Mouse (Mus musculus): Measurements from ENCODE around the gene Notch1.

- TF ChIP-seq CTCF (IDR thresholded peaks at IDR 0.05 in 2 of 3, conservative IDR thresholded peaks at IDR 0.05 in 1 of 3; ENCODE audit: control insufficient read depth in 1 of 3, insufficient read depth in 1 of 3, low read depth in 2 of 3, low read length in 3 of 3, poor library complexity in 1 of 3, severe bottlenecking in 1 of 3) (no peak), KAT2A (conservative IDR thresholded peaks at IDR 0.05; ENCODE audit: low read depth, low read length) (no peak), POLR2A (IDR thresholded peaks at IDR 0.05; ENCODE audit: control insufficient read depth in 1 of 2, insufficient read depth in 1 of 2, low read depth in 1 of 2, low read length in 2 of 2, poor library complexity in 1 of 2) (no peak), MAFK (IDR thresholded peaks at IDR 0.05; ENCODE audit: borderline replicate concordance, low read depth, low read length) (no peak), MAZ (IDR thresholded peaks at IDR 0.05; ENCODE audit: low read depth, low read length) (no peak), ZKSCAN1 (IDR thresholded peaks at IDR 0.05; ENCODE audit: low read depth, low read length) (no peak), USF2 (IDR thresholded peaks at IDR 0.05; ENCODE audit: borderline replicate concordance in 1 of 2, insufficient read depth in 1 of 2, low read depth in 1 of 2, low read length in 2 of 2) (no peak), ZC3H11A (IDR thresholded peaks at IDR 0.05; ENCODE audit: low read depth, low read length) (no peak), GATA1 (IDR thresholded peaks at IDR 0.05; ENCODE audit: low read depth, low read length) (no peak), NRF1 (IDR thresholded peaks at IDR 0.05; ENCODE audit: insufficient read depth, low read depth, low read length, poor library complexity, severe bottlenecking) (no peak)
Observed at GRCm38 (mm10) chr2:26462980-26463379, 53.5 kb downstream of the Notch1 start.

Measured in MEL (cell line).